Mouse (Mus musculus) kidney, postnatal 4 days (tissue): ENCODE measurements around the gene Wnt10b.
A peak's percentile ranks its signal among the peaks of the same experiment; 100 is the strongest.

Experiments used
- DNase-seq, 2 experiments: peaks; one replicate each; pipeline ENCODE4 v3.0.0; 2021; ENCODE audit warnings: mixed read lengths in 2 of 2

The Wnt10b gene

GRCm38 (mm10) chr15:98777762-98778161 is at the start of gene Wnt10b:
Gene Wnt10b (minus strand): TSS chr15:98778150.
- peak; percentile 44 to 49 for DNase-seq

- no peak for DNase-seq
Observed at GRCm38 (mm10) chr15:98827611-98828011, 49.7 kb upstream of the Wnt10b start.

GRCm38 (mm10) chr15:98823434-98823833 is 45.5 kb upstream of the Wnt10b start:
- peak; percentile 44 to 50 for DNase-seq

- DNase-seq, result no peak
Observed at GRCm38 (mm10) chr15:98822147-98822546, 44.2 kb upstream of the Wnt10b start.

- peak; percentile 31 to 43 for DNase-seq
Observed at GRCm38 (mm10) chr15:98821403-98821802, 43.5 kb upstream of the Wnt10b start.

- no peak for DNase-seq
Observed at GRCm38 (mm10) chr15:98820937-98821336, 43.0 kb upstream of the Wnt10b start.

GRCm38 (mm10) chr15:98818171-98818570 is 40.2 kb upstream of the Wnt10b start:
- DNase-seq, result no peak

- peak in 1 of 2 experiments; percentile 33 for DNase-seq
Observed at GRCm38 (mm10) chr15:98812741-98813424, 34.9 kb upstream of the Wnt10b start.

GRCm38 (mm10) chr15:98810212-98810611 is 32.3 kb upstream of the Wnt10b start:
- DNase-seq, result peak in 1 of 2 experiments; percentile 22

GRCm38 (mm10) chr15:98809390-98809789 is 31.4 kb upstream of the Wnt10b start, which contains the start of gene Ddn:
Gene Ddn (minus strand): TSS chr15:98809490.
- DNase-seq, result peak in 1 of 2 experiments; percentile 48

GRCm38 (mm10) chr15:98808651-98809134 is 30.7 kb upstream of the Wnt10b start:
- no peak for DNase-seq

- peak; percentile 48 to 63 for DNase-seq
Observed at GRCm38 (mm10) chr15:98807895-98808650, 30.1 kb upstream of the Wnt10b start.

GRCm38 (mm10) chr15:98806809-98807770 is 29.1 kb upstream of the Wnt10b start:
- peak; percentile 43 to 63 for DNase-seq

- DNase-seq, result peak in 1 of 2 experiments; percentile 18
Observed at GRCm38 (mm10) chr15:98806071-98806808, 28.3 kb upstream of the Wnt10b start.

GRCm38 (mm10) chr15:98805324-98806040 is 27.5 kb upstream of the Wnt10b start:
- DNase-seq, result peak; percentile 87 to 91

GRCm38 (mm10) chr15:98804054-98804453 is 26.1 kb upstream of the Wnt10b start:
- DNase-seq, result peak; percentile 91

- DNase-seq, result no peak
Observed at GRCm38 (mm10) chr15:98802926-98803325, 25.0 kb upstream of the Wnt10b start.

GRCm38 (mm10) chr15:98799396-98799795 is 21.4 kb upstream of the Wnt10b start:
- peak; percentile 93 to 94 for DNase-seq

GRCm38 (mm10) chr15:98798903-98799302 is 21.0 kb upstream of the Wnt10b start:
- no peak for DNase-seq

- no peak for DNase-seq
Observed at GRCm38 (mm10) chr15:98797835-98798492, 20.0 kb upstream of the Wnt10b start.
